Mouse (Mus musculus) gonadal fat pad, adult 2 months (tissue): ENCODE measurements around the gene 2810408A11Rik. TPM values are rescaled to one million over a fixed set of nuclear protein-coding genes. Genes with fewer than 3 reads are reported as not detected.
A peak's percentile ranks its signal among the peaks of the same experiment; 100 is the strongest.

Source experiments
- DNase-seq: peaks from one replicate; pipeline ENCODE4 v3.0.0-alpha.2; 2012; ENCODE audit warnings: low read depth
- polyA plus RNA-seq: library from polyadenylated mRNA; depleted of rRNA; stranded (reverse); fragments of >200 nt; gene quantifications from 2 replicates; pipeline ENCODE4 v1.2.3, GENCODE M21; 2012

The 2810408A11Rik gene
- polyA plus RNA-seq, 1 experiment = 5.4 TPM

- DNase-seq = no peak
Observed at GRCm38 (mm10) chr11:69912716-69913530, 12.1 kb upstream of the 2810408A11Rik start.

- DNase-seq = no peak
Observed at GRCm38 (mm10) chr11:69911701-69912100, 10.9 kb upstream of the 2810408A11Rik start.

- DNase-seq = no peak
Observed at GRCm38 (mm10) chr11:69910781-69911560, 10.2 kb upstream of the 2810408A11Rik start.

GRCm38 (mm10) chr11:69910177-69910576 is 9.4 kb upstream of the 2810408A11Rik start:
- DNase-seq = no peak

GRCm38 (mm10) chr11:69909174-69909573 is 8.4 kb upstream of the 2810408A11Rik start:
- DNase-seq = no peak

- DNase-seq = no peak
Observed at GRCm38 (mm10) chr11:69908645-69909044, 7.9 kb upstream of the 2810408A11Rik start.

GRCm38 (mm10) chr11:69904311-69904710 is 3.5 kb upstream of the 2810408A11Rik start:
- no peak for DNase-seq

GRCm38 (mm10) chr11:69902972-69903371 is 2.2 kb upstream of the 2810408A11Rik start:
- DNase-seq = no peak

- DNase-seq = no peak
Observed at GRCm38 (mm10) chr11:69901993-69902392, 1.2 kb upstream of the 2810408A11Rik start.

GRCm38 (mm10) chr11:69901406-69901846 is 639 bp upstream of the 2810408A11Rik start:
- DNase-seq = peak; percentile 62

GRCm38 (mm10) chr11:69899870-69900269 is 917 bp downstream of the 2810408A11Rik start:
- DNase-seq = no peak

GRCm38 (mm10) chr11:69895291-69895690 is 5.5 kb downstream of the 2810408A11Rik start, which contains the start of gene Acap1:
Acap1 (minus strand) TSS chr11:69895539.
- DNase-seq = no peak

GRCm38 (mm10) chr11:69894671-69895070 is 6.1 kb downstream of the 2810408A11Rik start:
- no peak for DNase-seq

- no peak for DNase-seq
Observed at GRCm38 (mm10) chr11:69891482-69891881, 9.3 kb downstream of the 2810408A11Rik start.

GRCm38 (mm10) chr11:69886907-69887635 is 13.7 kb downstream of the 2810408A11Rik start:
- no peak for DNase-seq

GRCm38 (mm10) chr11:69884663-69885062 is 16.1 kb downstream of the 2810408A11Rik start:
- DNase-seq = no peak

GRCm38 (mm10) chr11:69884240-69884639 is 16.5 kb downstream of the 2810408A11Rik start:
- DNase-seq = no peak

GRCm38 (mm10) chr11:69883527-69884151 is 17.1 kb downstream of the 2810408A11Rik start:
- no peak for DNase-seq

- DNase-seq = no peak
Observed at GRCm38 (mm10) chr11:69883066-69883465, 17.7 kb downstream of the 2810408A11Rik start.

GRCm38 (mm10) chr11:69881787-69882670 is 18.8 kb downstream of the 2810408A11Rik start:
- peak; percentile 51 for DNase-seq
